16 mouse cellular contexts compared by ENCODE assay signal in genomic region chr8:103125581-103125980, GRCm38 (mm10).
DNase-seq lines count a peak whose midpoint lies in the region; ATAC-seq and TF ChIP-seq lines count a peak whose summit lies in the region.
"Had no signal": no experiment of that assay in that cellular context is flagged by ENCODE, and none has a peak within 500 bp of the region (broad histone marks: within the 10 kb centered on the region; RNA-seq: fewer than 3 reads in every experiment).

No protein-coding gene starts in this region.

- H3K9me3 ChIP-seq in heart, embryonic 10.5 days, result no peaks in the 10 kb centered on the region
- no peaks in the 10 kb centered on the region for H3K9me3 ChIP-seq in stomach, postnatal 0 days (ENCODE audit: control insufficient read depth, low read length)
- H3K9me3 ChIP-seq: liver, embryonic 13.5 days; neural tube, embryonic 13.5 days had no signal

- DNase-seq in cerebellum, postnatal 10 days, result peak; percentile 3 to 11
- DNase-seq in cerebellum, adult 9-11 months, result no peak
- DNase-seq in adrenal gland, adult (ENCODE audit: inconsistent age in 2 of 2, low spot score in 1 of 2), result peak; percentile 87 to 93
- peak; percentile 19 for DNase-seq in gastrocnemius, adult 18-20 months (ENCODE audit: low spot score)
- DNase-seq in kidney, postnatal 14 days, result peak; percentile 51
- no peak for DNase-seq in heart, embryonic 10.5 days (ENCODE audit: low spot score)
- DNase-seq in stomach, postnatal 0 days (ENCODE audit: low spot score), result no peak
- DNase-seq: cerebellum, postnatal 25 days; forebrain, postnatal 0 days; heart, adult 11 months; liver, embryonic 13.5 days had no signal

- H3K4me3 ChIP-seq in heart, embryonic 10.5 days, result no peak overlapping the region
- no peak overlapping the region for H3K4me3 ChIP-seq in stomach, postnatal 0 days (ENCODE audit: low read depth, low read length)
- H3K4me3 ChIP-seq: liver, embryonic 13.5 days; megakaryocyte, embryonic 14.5 days; neural tube, embryonic 13.5 days had no signal

- no peak for TF ChIP-seq EP300 in stomach, postnatal 0 days (optimal IDR thresholded peaks at IDR 0.05)

- TF ChIP-seq CTCF in stomach, postnatal 0 days (IDR thresholded peaks at IDR 0.05; ENCODE audit: low read depth), result no peak

- H3K4me1 ChIP-seq in heart, embryonic 10.5 days, result no peaks in the 10 kb centered on the region
- H3K4me1 ChIP-seq in stomach, postnatal 0 days (replicated peaks; ENCODE audit: control insufficient read depth, insufficient read depth), result no peaks in the 10 kb centered on the region
- H3K4me1 ChIP-seq: liver, embryonic 13.5 days; megakaryocyte, embryonic 14.5 days; neural tube, embryonic 13.5 days had no signal

- no peak overlapping the region for H3K27ac ChIP-seq in heart, embryonic 10.5 days
- H3K27ac ChIP-seq in stomach, postnatal 0 days (replicated peaks), result no peak overlapping the region
- H3K27ac ChIP-seq: liver, embryonic 13.5 days; neural tube, embryonic 13.5 days had no signal

- H3K27me3 ChIP-seq in heart, embryonic 10.5 days (ENCODE audit: insufficient read depth, poor library complexity, severe bottlenecking), result no peaks in the 10 kb centered on the region
- no peaks in the 10 kb centered on the region for H3K27me3 ChIP-seq in stomach, postnatal 0 days (ENCODE audit: control insufficient read depth, insufficient read depth, low read length)
- H3K27me3 ChIP-seq: liver, embryonic 13.5 days; megakaryocyte, embryonic 14.5 days; neural tube, embryonic 13.5 days; Patski had no signal

- no peak for ATAC-seq in stomach, postnatal 0 days (ENCODE audit: low FRiP score, low TSS enrichment)
- ATAC-seq in megakaryocyte progenitor cell, adult 5-6 weeks (replicated peaks; ENCODE audit: poor library complexity), result no peak
- ATAC-seq: forebrain, postnatal 0 days; hindbrain, embryonic 16.5 days; Patski had no signal

- 82% methylated on average over 7 of the region's 7 CpGs for WGBS in heart, embryonic 10.5 days
- 82% methylated on average over 7 of the region's 7 CpGs for WGBS in stomach, postnatal 0 days

- no peaks in the 10 kb centered on the region for H3K36me3 ChIP-seq in heart, embryonic 10.5 days
- no peaks in the 10 kb centered on the region for H3K36me3 ChIP-seq in stomach, postnatal 0 days (ENCODE audit: control insufficient read depth, insufficient read depth, low read length)
- H3K36me3 ChIP-seq: liver, embryonic 13.5 days; neural tube, embryonic 13.5 days had no signal

- H3K4me2 ChIP-seq in stomach, postnatal 0 days (replicated peaks; ENCODE audit: low read depth), result no peak overlapping the region
- H3K4me2 ChIP-seq: liver, embryonic 13.5 days; neural tube, embryonic 13.5 days had no signal

- no peak overlapping the region for H3K9ac ChIP-seq in stomach, postnatal 0 days (ENCODE audit: low read length)
- H3K9ac ChIP-seq: forebrain, postnatal 0 days; liver, embryonic 13.5 days; neural tube, embryonic 13.5 days had no signal

Comparison
In these comparisons a context has a peak if more than half of its experiments do, and no peak if none do; other contexts are left out.
1. DNase-seq: peak in cerebellum, postnatal 10 days (2 of 2), adrenal gland, adult (2 of 2), gastrocnemius, adult 18-20 months (single experiment) and kidney, postnatal 14 days (single experiment); none in cerebellum, adult 9-11 months (single experiment), heart, embryonic 10.5 days (single experiment) and stomach, postnatal 0 days (single experiment).